Mouse (Mus musculus) cortical plate, adult 2 months (tissue): ENCODE results near the gene Hmg20b.

Experiments used
- CTCF ChIP-seq: fragments of 200-500 bp; IDR thresholded peaks from 2 replicates; pipeline ENCODE4 v1.5.1; 2011; ENCODE audit warnings: mild to moderate bottlenecking, control low read depth, low read length; ENCODE audit not compliant: insufficient read depth; ENCODE audit errors: extremely low read depth
- POLR2A ChIP-seq: fragments of 200-500 bp; IDR thresholded peaks from 2 replicates; pipeline ENCODE4 v1.6.1; 2011; ENCODE audit warnings: mild to moderate bottlenecking, low read length, control low read depth; ENCODE audit not compliant: insufficient read depth; ENCODE audit errors: extremely low read depth

DNA sequence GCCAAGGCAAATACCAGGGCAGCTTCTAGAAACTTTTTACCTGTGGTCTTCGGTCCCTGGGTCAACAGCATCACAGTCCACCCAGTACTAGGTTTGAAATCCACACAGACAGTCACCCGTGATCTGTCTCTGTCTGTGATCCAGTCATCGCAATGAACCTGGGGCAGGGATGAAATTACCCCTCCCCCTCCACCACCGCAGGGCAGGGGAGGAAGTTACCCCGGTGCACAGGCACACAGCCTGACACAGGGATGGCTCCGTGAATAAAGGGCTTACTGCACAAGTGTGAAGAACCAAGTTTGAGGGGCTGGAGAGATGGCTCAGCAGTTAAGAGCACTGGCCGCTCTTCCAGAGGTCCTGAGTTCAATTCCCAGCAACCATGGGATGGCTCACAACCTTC lies 46.5 kb downstream of the Hmg20b start:
- TF ChIP-seq CTCF (no peak), POLR2A (no peak)
